Mouse (Mus musculus) hindbrain, embryonic 16.5 days (tissue): Measurements from ENCODE around the gene Zfp160. TPM values are rescaled to one million over a fixed set of nuclear protein-coding genes. Genes with fewer than 3 reads are reported as not detected.
"Not testable (repeated sequence)": the region's sequence is repeated elsewhere in the genome, so short reads cannot be mapped to it uniquely, and the experiment has no call there.

Source experiments
- ATAC-seq: fragments of 200-750 bp; cut with Nextera tagmentation; 2 replicates; pipeline ENCODE4 v1.8.0; 2017; ENCODE audit warnings: moderate TSS enrichment, moderate library complexity
- H3K27ac ChIP-seq: fragments of 300-500 bp; sonication (generic); 2 replicates; pipeline ENCODE4 v1.5.1; 2014; ENCODE audit warnings: low read depth, mild to moderate bottlenecking, control low read depth, low read length, moderate library complexity
- H3K27me3 ChIP-seq: fragments of 300-500 bp; sonication (generic); replicated peaks from 2 replicates; pipeline ENCODE4 v1.6.1; 2014; ENCODE audit warnings: low read length; ENCODE audit not compliant: control insufficient read depth, insufficient read depth
- H3K36me3 ChIP-seq: fragments of 300-500 bp; sonication (generic); 2 replicates; pipeline ENCODE4 v1.6.1; 2014; ENCODE audit warnings: mild to moderate bottlenecking, low read length, moderate library complexity, mixed read lengths; ENCODE audit not compliant: control insufficient read depth, insufficient read depth
- H3K4me1 ChIP-seq: fragments of 300-500 bp; sonication (generic); 2 replicates; pipeline ENCODE4 v1.6.1; 2014; ENCODE audit warnings: low read depth, low read length; ENCODE audit not compliant: control insufficient read depth, insufficient read depth
- H3K4me2 ChIP-seq: fragments of 300-500 bp; sonication (generic); 2 replicates; pipeline ENCODE4 v1.6.1; 2014; ENCODE audit warnings: mild to moderate bottlenecking, low read length, control low read depth, moderate library complexity
- H3K4me3 ChIP-seq: fragments of 300-500 bp; sonication (generic); 2 replicates; pipeline ENCODE4 v1.5.1; 2014; ENCODE audit warnings: mild to moderate bottlenecking, low read length, control low read depth, moderate library complexity
- H3K9ac ChIP-seq: fragments of 300-500 bp; sonication (generic); 2 replicates; pipeline ENCODE4 v1.6.1; 2014; ENCODE audit warnings: low read depth, mild to moderate bottlenecking, control low read depth, low read length, moderate library complexity
- H3K9me3 ChIP-seq: fragments of 300-500 bp; sonication (generic); 2 replicates; pipeline ENCODE4 v1.6.1; 2014; ENCODE audit warnings: mild to moderate bottlenecking, low read length, moderate library complexity; ENCODE audit not compliant: control insufficient read depth
- WGBS: fragments of 180-500 bp; shearing (Covaris S2); extraction: QIAGEN DNeasy Blood & Tissue Kit; methylation state at CpG from one replicate; pipeline ENCODE4 v1.1.7; 2014; 5-methylcytosine and 5-hydroxymethylcytosine counted together
- polyA plus RNA-seq: library from polyadenylated mRNA; unstranded; fragments of >200 nt; fragmentation: Nextera tagmentation; extraction: Ambion mirVana; gene quantifications from 2 replicates; pipeline ENCODE4 v1.2.1, GENCODE M21; 2015

The Zfp160 gene
- polyA plus RNA-seq, 1 experiment from 2014 or later = 13.7 TPM

GRCm38 (mm10) chr17:21050901-21051300, 42.2 kb downstream of the Zfp160 start:
- ATAC-seq = no peak
- Histone ChIP-seq H3K4me1 (no peaks in the 10 kb centered on the region), H3K9me3 (no peaks in the 10 kb centered on the region), H3K4me3 (no peak overlapping the region), H3K9ac (no peak overlapping the region), H3K27me3 (no peaks in the 10 kb centered on the region), H3K36me3 (no peaks in the 10 kb centered on the region), H3K4me2 (no peak overlapping the region), H3K27ac (no peak overlapping the region)
- WGBS = 82% methylated on average over 1 of the region's 1 CpGs

- not testable (repeated sequence) for H3K4me3 ChIP-seq, H3K4me1 ChIP-seq, H3K9ac ChIP-seq, H3K4me2 ChIP-seq, H3K27me3 ChIP-seq, H3K36me3 ChIP-seq, ATAC-seq, H3K9me3 ChIP-seq, H3K27ac ChIP-seq
- WGBS = no CpG with 5 or more reads among the region's 3 CpGs
Observed at GRCm38 (mm10) chr17:21051341-21051740, 42.6 kb downstream of the Zfp160 start.

- H3K4me3 ChIP-seq, H3K9me3 ChIP-seq, H3K27me3 ChIP-seq, H3K4me2 ChIP-seq, H3K9ac ChIP-seq, H3K27ac ChIP-seq, ATAC-seq, H3K36me3 ChIP-seq, H3K4me1 ChIP-seq: not testable (repeated sequence)
- WGBS = 83% methylated on average over 3 of the region's 3 CpGs
Observed at GRCm38 (mm10) chr17:21051919-21052318, 43.2 kb downstream of the Zfp160 start.

GRCm38 (mm10) chr17:21053267-21053666, 44.6 kb downstream of the Zfp160 start:
- Histone ChIP-seq H3K27ac (no peak overlapping the region), H3K27me3 (no peaks in the 10 kb centered on the region), H3K36me3 (no peaks in the 10 kb centered on the region), H3K4me1 (no peaks in the 10 kb centered on the region), H3K4me3 (no peak overlapping the region), H3K9ac (no peak overlapping the region), H3K9me3 (no peaks in the 10 kb centered on the region), H3K4me2 (no peak overlapping the region)
- WGBS = 98% methylated on average over 2 of the region's 2 CpGs
- no peak for ATAC-seq

- H3K4me1 ChIP-seq, H3K9me3 ChIP-seq, ATAC-seq, H3K9ac ChIP-seq, H3K36me3 ChIP-seq, H3K4me2 ChIP-seq, H3K27me3 ChIP-seq, H3K27ac ChIP-seq, H3K4me3 ChIP-seq: not testable (repeated sequence)
- WGBS = 93% methylated on average over 1 of the region's 1 CpGs
Observed at GRCm38 (mm10) chr17:21055111-21055510, 46.4 kb downstream of the Zfp160 start.

GRCm38 (mm10) chr17:21065501-21065900, 56.8 kb downstream of the Zfp160 start:
- H3K27ac ChIP-seq = no peak overlapping the region
- H3K4me2 ChIP-seq = no peak overlapping the region
- ATAC-seq = no peak
- no peaks in the 10 kb centered on the region for H3K9me3 ChIP-seq
- H3K4me1 ChIP-seq = no peaks in the 10 kb centered on the region
- H3K27me3 ChIP-seq = no peaks in the 10 kb centered on the region
- no peaks in the 10 kb centered on the region for H3K36me3 ChIP-seq
- H3K9ac ChIP-seq = no peak overlapping the region
- no peak overlapping the region for H3K4me3 ChIP-seq
- 36% methylated on average over 1 of the region's 1 CpGs for WGBS

GRCm38 (mm10) chr17:21067036-21067435, 58.3 kb downstream of the Zfp160 start:
- Histone ChIP-seq H3K9ac (no peak overlapping the region), H3K36me3 (no peaks in the 10 kb centered on the region), H3K4me3 (no peak overlapping the region), H3K4me1 (no peaks in the 10 kb centered on the region), H3K9me3 (peaks cover 4% of the 10 kb centered on the region; the same call in 1 of the 2 replicates), H3K27ac (no peak overlapping the region), H3K4me2 (no peak overlapping the region), H3K27me3 (no peaks in the 10 kb centered on the region)
- ATAC-seq = no peak

- no CpG with 5 or more reads among the region's 3 CpGs for WGBS
- H3K4me2 ChIP-seq, H3K27ac ChIP-seq, H3K9me3 ChIP-seq, ATAC-seq, H3K4me3 ChIP-seq, H3K27me3 ChIP-seq, H3K4me1 ChIP-seq, H3K36me3 ChIP-seq, H3K9ac ChIP-seq: not testable (repeated sequence)
Observed at GRCm38 (mm10) chr17:21069443-21069842, 60.7 kb downstream of the Zfp160 start.

GRCm38 (mm10) chr17:21070971-21071370, 62.3 kb downstream of the Zfp160 start:
- H3K4me2 ChIP-seq, H3K27me3 ChIP-seq, H3K9ac ChIP-seq, H3K9me3 ChIP-seq, H3K4me3 ChIP-seq, ATAC-seq, H3K36me3 ChIP-seq, H3K4me1 ChIP-seq, H3K27ac ChIP-seq: not testable (repeated sequence)
- WGBS = 89% methylated on average over 2 of the region's 2 CpGs
